Mouse (Mus musculus) erythroblast, embryonic 14.5 days (primary cell): ENCODE measurements around the gene Cntnap1. TPM values are rescaled to one million over a fixed set of nuclear protein-coding genes. Genes with fewer than 3 reads are reported as not detected.

ENCODE experiments used
- H3K27me3 ChIP-seq: 2 replicates; pipeline ENCODE4 v1.6.1; 2012; ENCODE audit warnings: inconsistent platforms; ENCODE audit not compliant: control insufficient read depth
- H3K36me3 ChIP-seq: 2 replicates; pipeline ENCODE4 v1.6.1; 2012; ENCODE audit warnings: mild to moderate bottlenecking, inconsistent platforms; ENCODE audit not compliant: control insufficient read depth
- H3K4me1 ChIP-seq: 2 replicates; pipeline ENCODE4 v1.6.1; 2012; ENCODE audit warnings: inconsistent platforms; ENCODE audit not compliant: control insufficient read depth
- H3K4me3 ChIP-seq: replicated peaks from 2 replicates; pipeline ENCODE3; 2012; ENCODE audit warnings: moderate library complexity, mild to moderate bottlenecking, inconsistent platforms
- H3K9me3 ChIP-seq: 2 replicates; pipeline ENCODE4 v1.6.1; 2012; ENCODE audit warnings: low read length, inconsistent platforms, mixed read lengths; ENCODE audit not compliant: control insufficient read depth
- GATA1 ChIP-seq: IDR thresholded peaks from 2 replicates; pipeline ENCODE4 v1.6.1; 2012; ENCODE audit warnings: low read length, inconsistent platforms, mixed read lengths
- TAL1 ChIP-seq: IDR thresholded peaks from 3 replicates; pipeline ENCODE4 v1.6.1; 2012; ENCODE audit warnings: low read length, inconsistent platforms, mixed read lengths
- polyA plus RNA-seq: library from polyadenylated mRNA; stranded (reverse); fragments of >175 nt; gene quantifications from 2 replicates; pipeline ENCODE4 v1.2.3, GENCODE M21; 2012

Cntnap1 gene
- polyA plus RNA-seq, 1 experiment: 0.01 TPM

- H3K4me3 ChIP-seq: no peak overlapping the region
- peaks cover 45% of the 10 kb centered on the region for H3K4me1 ChIP-seq
- TF ChIP-seq GATA1: no peak
- TF ChIP-seq TAL1: no peak
- H3K36me3 ChIP-seq: peaks cover 93% of the 10 kb centered on the region
- no peaks in the 10 kb centered on the region for H3K27me3 ChIP-seq
- no peaks in the 10 kb centered on the region for H3K9me3 ChIP-seq
These were observed 24.8 kb downstream of the Cntnap1 start for GRCm38 (mm10) chr11:101195101-101195500.

GRCm38 (mm10) chr11:101195571-101195970, 25.2 kb downstream of the Cntnap1 start:
- no peak overlapping the region for H3K4me3 ChIP-seq
- TF ChIP-seq TAL1 (no peak), GATA1 (no peak)
- H3K27me3 ChIP-seq: no peaks in the 10 kb centered on the region
- H3K4me1 ChIP-seq: peaks cover 45% of the 10 kb centered on the region
- peaks cover 96% of the 10 kb centered on the region for H3K36me3 ChIP-seq
- H3K9me3 ChIP-seq: no peaks in the 10 kb centered on the region

GRCm38 (mm10) chr11:101196175-101196574, 25.9 kb downstream of the Cntnap1 start:
- TF ChIP-seq TAL1 (no peak), GATA1 (no peak)
- H3K9me3 ChIP-seq: no peaks in the 10 kb centered on the region
- peaks cover 45% of the 10 kb centered on the region for H3K4me1 ChIP-seq
- H3K4me3 ChIP-seq: no peak overlapping the region
- no peaks in the 10 kb centered on the region for H3K27me3 ChIP-seq
- H3K36me3 ChIP-seq: peaks cover 96% of the 10 kb centered on the region

- peaks cover 28% of the 10 kb centered on the region for H3K4me1 ChIP-seq
- no peaks in the 10 kb centered on the region for H3K9me3 ChIP-seq
- H3K36me3 ChIP-seq: peaks cover 88% of the 10 kb centered on the region
- TF ChIP-seq TAL1: peak; percentile 49; the same call in 1 of the 3 replicates
- peak; percentile 43 for TF ChIP-seq GATA1
- no peaks in the 10 kb centered on the region for H3K27me3 ChIP-seq
- no peak overlapping the region for H3K4me3 ChIP-seq
These were observed 29.2 kb downstream of the Cntnap1 start for GRCm38 (mm10) chr11:101199555-101199954.

- Histone ChIP-seq H3K9me3 (no peaks in the 10 kb centered on the region), H3K4me1 (peaks cover 28% of the 10 kb centered on the region), H3K27me3 (no peaks in the 10 kb centered on the region), H3K4me3 (no peak overlapping the region), H3K36me3 (peaks cover 87% of the 10 kb centered on the region)
- TF ChIP-seq TAL1 (no peak), GATA1 (no peak)
These were observed 30.7 kb downstream of the Cntnap1 start for GRCm38 (mm10) chr11:101200986-101201385.

- Histone ChIP-seq H3K36me3 (peaks cover 87% of the 10 kb centered on the region), H3K9me3 (no peaks in the 10 kb centered on the region)
- no peak for TF ChIP-seq GATA1
- no peak for TF ChIP-seq TAL1
These were observed 41.6 kb downstream of the Cntnap1 start for GRCm38 (mm10) chr11:101211970-101212369.

GRCm38 (mm10) chr11:101216936-101217335, 46.6 kb downstream of the Cntnap1 start:
- Histone ChIP-seq H3K36me3 (peaks cover 61% of the 10 kb centered on the region), H3K4me3 (no peak overlapping the region), H3K9me3 (no peaks in the 10 kb centered on the region), H3K4me1 (peaks cover 2% of the 10 kb centered on the region; the same call in 1 of the 2 replicates), H3K27me3 (no peaks in the 10 kb centered on the region)
- TF ChIP-seq GATA1: no peak

More at GRCm38 (mm10) chr11:101211970-101212369, 41.6 kb downstream of the Cntnap1 start:
- H3K27me3 ChIP-seq: no peaks in the 10 kb centered on the region
- peaks cover 2% of the 10 kb centered on the region; the same call in 1 of the 2 replicates for H3K4me1 ChIP-seq
- no peak overlapping the region for H3K4me3 ChIP-seq

- H3K4me1 ChIP-seq: peaks cover 1% of the 10 kb centered on the region
- H3K27me3 ChIP-seq: no peaks in the 10 kb centered on the region
- peaks cover 54% of the 10 kb centered on the region for H3K36me3 ChIP-seq
- TF ChIP-seq GATA1 (no peak), TAL1 (no peak)
- no peaks in the 10 kb centered on the region for H3K9me3 ChIP-seq
- no peak overlapping the region for H3K4me3 ChIP-seq
These were observed 48.2 kb downstream of the Cntnap1 start for GRCm38 (mm10) chr11:101218436-101219055.

- no peaks in the 10 kb centered on the region for H3K27me3 ChIP-seq
- H3K4me1 ChIP-seq: peaks cover 21% of the 10 kb centered on the region
- no peak overlapping the region for H3K4me3 ChIP-seq
- no peak for TF ChIP-seq GATA1
- no peak for TF ChIP-seq TAL1
- no peaks in the 10 kb centered on the region for H3K9me3 ChIP-seq
- peaks cover 33% of the 10 kb centered on the region for H3K36me3 ChIP-seq
These were observed 50.5 kb downstream of the Cntnap1 start for GRCm38 (mm10) chr11:101220853-101221252.
